In the genomic region with DNA sequence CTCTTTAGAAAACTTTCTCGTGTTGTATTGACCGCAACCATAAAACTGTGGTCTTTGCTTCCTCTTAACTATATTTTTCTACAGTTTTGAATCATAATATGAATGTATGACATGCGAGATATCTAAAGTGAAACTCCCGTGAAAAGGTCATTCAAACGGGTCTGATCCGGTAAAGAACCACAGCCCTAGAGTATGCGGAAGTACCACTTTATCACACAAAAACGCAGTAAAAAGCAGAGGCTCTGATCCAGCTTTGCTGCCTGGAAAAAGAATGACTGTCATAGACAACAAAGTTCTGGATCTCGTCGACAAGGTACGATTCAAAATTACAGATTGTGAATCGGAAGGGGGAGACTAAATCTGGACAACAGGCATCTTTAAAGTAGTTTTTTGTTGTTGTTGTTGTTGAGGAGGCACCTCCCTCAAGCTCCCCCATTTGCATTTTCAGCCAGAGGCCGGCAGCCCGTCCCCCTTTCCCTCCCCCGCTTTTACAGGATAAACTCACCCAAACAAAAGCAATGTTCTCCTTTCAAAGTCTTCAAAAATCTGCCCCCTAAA, we compare ENCODE assay signal across 7 mouse cellular contexts. TPM values are rescaled to one million over a fixed set of nuclear protein-coding genes. Genes with fewer than 3 reads are reported as not detected.
DNase-seq lines count a peak whose midpoint lies in the region; ATAC-seq lines count a peak whose summit lies in the region.

No protein-coding gene starts in this region.

- 6% methylated on average over 15 of the region's 15 CpGs for WGBS in heart, embryonic 15.5 days
- WGBS in midbrain, embryonic 12.5 days, result 17% methylated on average over 15 of the region's 15 CpGs

- DNase-seq in T-cell, adult 2 months (ENCODE audit: low spot score), result peak; percentile 41
- DNase-seq in embryo, embryonic 11 days, result peak; percentile 8
- peak; percentile 3 to 16 for DNase-seq in kidney, postnatal 4 days
- DNase-seq in cerebellum, postnatal 36 days, result no peak
- DNase-seq in left cerebral cortex, postnatal 10 days (ENCODE audit: extremely low spot score in 1 of 2, low spot score in 2 of 2), result no peak

- intact Hi-C loops in left cerebral cortex, postnatal 10 days (cut with DNase I), result no loop called here

- H3K4me2 ChIP-seq in heart, embryonic 15.5 days, result peak overlapping the region; percentile 59
- peak overlapping the region; percentile 35 for H3K4me2 ChIP-seq in midbrain, embryonic 12.5 days (replicated peaks)

- no peaks in the 10 kb centered on the region for H3K4me1 ChIP-seq in heart, embryonic 15.5 days (replicated peaks)
- no peaks in the 10 kb centered on the region for H3K4me1 ChIP-seq in midbrain, embryonic 12.5 days

- peak overlapping the region; percentile 49 for H3K9ac ChIP-seq in heart, embryonic 15.5 days
- no peak overlapping the region for H3K9ac ChIP-seq in midbrain, embryonic 12.5 days (replicated peaks)

- H3K36me3 ChIP-seq in heart, embryonic 15.5 days, result no peaks in the 10 kb centered on the region
- H3K36me3 ChIP-seq in midbrain, embryonic 12.5 days, result no peaks in the 10 kb centered on the region

- H3K27me3 ChIP-seq in heart, embryonic 15.5 days, result no peaks in the 10 kb centered on the region
- no peaks in the 10 kb centered on the region for H3K27me3 ChIP-seq in midbrain, embryonic 12.5 days

- peak overlapping the region; percentile 63 for H3K4me3 ChIP-seq in heart, embryonic 15.5 days
- peak overlapping the region; percentile 13 for H3K4me3 ChIP-seq in midbrain, embryonic 12.5 days

- peak overlapping the region; percentile 74 for H3K27ac ChIP-seq in heart, embryonic 15.5 days
- no peak overlapping the region for H3K27ac ChIP-seq in midbrain, embryonic 12.5 days (replicated peaks)

- no peaks in the 10 kb centered on the region for H3K9me3 ChIP-seq in heart, embryonic 15.5 days (replicated peaks)
- no peaks in the 10 kb centered on the region for H3K9me3 ChIP-seq in midbrain, embryonic 12.5 days

- 0 out of 2 replicates have a peak, but pooled peaks have one; percentile 50 for ATAC-seq in heart, embryonic 15.5 days (replicated peaks; ENCODE audit: insufficient number of reproducible peaks, insufficient read depth, low FRiP score, low read depth)
- ATAC-seq in midbrain, embryonic 12.5 days (ENCODE audit: low FRiP score, low read depth), result no peak

RNA-seq across cellular contexts. Expression of a gene that starts 0.4 kb away (rescaled TPM):
- 8.6 and 10.1 TPM in 2 replicates for polyA plus RNA-seq in heart, embryonic 15.5 days (2015; fragmentation: Nextera tagmentation; extraction: Ambion mirVana)
- 2.7 and 2.8 TPM in 2 replicates for polyA plus RNA-seq in midbrain, embryonic 12.5 days (2016; fragmentation: Nextera tagmentation; extraction: Ambion mirVana)
- total RNA-seq in left cerebral cortex, postnatal 10 days (2021), result 1 to 10 TPM; 1.3 to 2.1 TPM

RNA-seq across cellular contexts. Expression of a gene that starts 14.4 kb away (rescaled TPM):
- polyA plus RNA-seq in heart, embryonic 15.5 days (2015; fragmentation: Nextera tagmentation; extraction: Ambion mirVana), result 0.08 and 0.15 TPM in 2 replicates
- polyA plus RNA-seq in midbrain, embryonic 12.5 days (2016; fragmentation: Nextera tagmentation; extraction: Ambion mirVana), result not detected in 2 replicates
- not detected for total RNA-seq in left cerebral cortex, postnatal 10 days (2021)

RNA-seq across cellular contexts. Expression of a gene that starts 27.0 kb away (rescaled TPM):
- 0.48 and 0.72 TPM in 2 replicates for polyA plus RNA-seq in heart, embryonic 15.5 days (2015; fragmentation: Nextera tagmentation; extraction: Ambion mirVana)
- 0.10 and 0.16 TPM in 2 replicates for polyA plus RNA-seq in midbrain, embryonic 12.5 days (2016; fragmentation: Nextera tagmentation; extraction: Ambion mirVana)
- under 1 TPM; 0.43 to 0.49 TPM for total RNA-seq in left cerebral cortex, postnatal 10 days (2021)

RNA-seq across cellular contexts. Expression of a gene that starts 38.3 kb away (rescaled TPM):
- 2.7 and 3.1 TPM in 2 replicates for polyA plus RNA-seq in heart, embryonic 15.5 days (2015; fragmentation: Nextera tagmentation; extraction: Ambion mirVana)
- polyA plus RNA-seq in midbrain, embryonic 12.5 days (2016; fragmentation: Nextera tagmentation; extraction: Ambion mirVana), result 0.94 and 1.1 TPM in 2 replicates
- 1 to 10 TPM in 1 of 2 experiments, under 1 TPM in 1; 0.83 to 1.0 TPM for total RNA-seq in left cerebral cortex, postnatal 10 days (2021)

RNA-seq across cellular contexts. Expression of a gene that starts 54.8 kb away (rescaled TPM):
- polyA plus RNA-seq in heart, embryonic 15.5 days (2015; fragmentation: Nextera tagmentation; extraction: Ambion mirVana), result 0.18 TPM in 2 replicates
- not detected in 2 replicates for polyA plus RNA-seq in midbrain, embryonic 12.5 days (2016; fragmentation: Nextera tagmentation; extraction: Ambion mirVana)
- total RNA-seq in left cerebral cortex, postnatal 10 days (2021), result not detected

Comparison
In these comparisons a context has a peak if more than half of its experiments do, and no peak if none do; other contexts are left out.
1. DNase-seq: peak in T-cell, adult 2 months (single experiment), embryo, embryonic 11 days (single experiment) and kidney, postnatal 4 days (2 of 2); none in cerebellum, postnatal 36 days (0 of 2) and left cerebral cortex, postnatal 10 days (0 of 2).